Mouse (Mus musculus): ENCODE results near the gene Sema3d.

Sema3d gene

GRCm38 (mm10) chr5:12383133-12383959, at the start of gene Sema3d:
Gene Sema3d, plus strand, starts transcription at chr5:12383385.
- DNase-seq (ENCODE audit: low read depth) = no peak

GRCm38 (mm10) chr5:12377261-12377660, 5.9 kb upstream of the Sema3d start:
- no peak for DNase-seq (ENCODE audit: low read depth)

GRCm38 (mm10) chr5:12378900-12379299, 4.3 kb upstream of the Sema3d start:
- peak; percentile 33 for DNase-seq (ENCODE audit: low read depth)

- no peak for DNase-seq (ENCODE audit: low read depth)
Observed at GRCm38 (mm10) chr5:12382010-12382409, 1.2 kb upstream of the Sema3d start.

GRCm38 (mm10) chr5:12383960-12384285, 738 bp downstream of the Sema3d start:
- DNase-seq (ENCODE audit: low read depth) = no peak

GRCm38 (mm10) chr5:12392667-12393066, 9.5 kb downstream of the Sema3d start:
- DNase-seq (ENCODE audit: low read depth) = no peak

- DNase-seq (ENCODE audit: low read depth) = no peak
Observed at GRCm38 (mm10) chr5:12399271-12399670, 16.1 kb downstream of the Sema3d start.

GRCm38 (mm10) chr5:12404229-12404628, 21.0 kb downstream of the Sema3d start:
- no peak for DNase-seq (ENCODE audit: low read depth)

- DNase-seq (ENCODE audit: low read depth) = no peak
Observed at GRCm38 (mm10) chr5:12412595-12412994, 29.4 kb downstream of the Sema3d start.

- DNase-seq (ENCODE audit: low read depth) = no peak
Observed at GRCm38 (mm10) chr5:12423264-12423663, 40.1 kb downstream of the Sema3d start.

GRCm38 (mm10) chr5:12441737-12442136, 58.6 kb downstream of the Sema3d start:
- DNase-seq (ENCODE audit: low read depth) = no peak

- DNase-seq (ENCODE audit: low read depth) = no peak
Observed at GRCm38 (mm10) chr5:12442176-12443105, 59.3 kb downstream of the Sema3d start.

GRCm38 (mm10) chr5:12451089-12451488, 67.9 kb downstream of the Sema3d start:
- no peak for DNase-seq (ENCODE audit: low read depth)

GRCm38 (mm10) chr5:12454946-12455345, 71.8 kb downstream of the Sema3d start:
- no peak for DNase-seq (ENCODE audit: low read depth)

- no peak for DNase-seq (ENCODE audit: low read depth)
Observed at GRCm38 (mm10) chr5:12457509-12457908, 74.3 kb downstream of the Sema3d start.

- no peak for DNase-seq (ENCODE audit: low read depth)
Observed at GRCm38 (mm10) chr5:12467568-12468336, 84.6 kb downstream of the Sema3d start.

GRCm38 (mm10) chr5:12474904-12475638, 91.9 kb downstream of the Sema3d start:
- DNase-seq (ENCODE audit: low read depth) = no peak

- DNase-seq (ENCODE audit: low read depth) = no peak
Observed at GRCm38 (mm10) chr5:12475639-12475916, 92.4 kb downstream of the Sema3d start.

GRCm38 (mm10) chr5:12487926-12488325, 104.7 kb downstream of the Sema3d start:
- DNase-seq (ENCODE audit: low read depth) = no peak

- no peak for DNase-seq (ENCODE audit: low read depth)
Observed at GRCm38 (mm10) chr5:12491704-12492103, 108.5 kb downstream of the Sema3d start.

- DNase-seq (ENCODE audit: low read depth) = no peak
Observed at GRCm38 (mm10) chr5:12498227-12498928, 115.2 kb downstream of the Sema3d start.

Measured in fibroblast of lung, adult 2 months (primary cell).